Mouse (Mus musculus) hematopoietic stem cell, adult 5-6 weeks (primary cell): Measurements from ENCODE around the gene Hoxc5. TPM values are rescaled to one million over a fixed set of nuclear protein-coding genes. Genes with fewer than 3 reads are reported as not detected.

Experiments used
- total RNA-seq: library from RNA; stranded (forward); fragments of 172-1452, 232-1000 nt; gene quantifications from 2 replicates; pipeline ENCODE4 v1.2.3, GENCODE M21; 2017

The Hoxc5 gene
- total RNA-seq, 1 experiment from 2014 or later: not detected

Other genes with a start within 250 kb of the Hoxc5 start
- gene Calcoco1, start 245.3 kb upstream of the Hoxc5 start, total RNA-seq: 26.4 and 36.5 TPM in 2 replicates
- not detected in 2 replicates for gene Hoxc13, start 46.3 kb upstream of the Hoxc5 start, total RNA-seq
- not detected in 2 replicates for gene Hoxc12, start 30.7 kb upstream of the Hoxc5 start, total RNA-seq
- gene Hoxc11, start 13.0 kb upstream of the Hoxc5 start, total RNA-seq: not detected in 2 replicates
- not detected in 2 replicates for gene Hoxc10, start 647 bp upstream of the Hoxc5 start, total RNA-seq
- not detected in 2 replicates for gene Hoxc9, start 9.0 kb downstream of the Hoxc5 start, total RNA-seq
- not detected in 2 replicates for gene Hoxc8, start 23.2 kb downstream of the Hoxc5 start, total RNA-seq
- not detected in 2 replicates for gene Hoxc6, start 30.8 kb downstream of the Hoxc5 start, total RNA-seq
- gene Hoxc4, start 51.5 kb downstream of the Hoxc5 start, total RNA-seq: 0.69 TPM in 1 of 2 replicates, not detected in the other
- gene Smug1, start 199.6 kb downstream of the Hoxc5 start, total RNA-seq: 3.7 and 6.1 TPM in 2 replicates